12 mouse cellular contexts compared by ENCODE assay signal in genomic region chr1:135590776-135591175, GRCm38 (mm10). TPM values are rescaled to one million over a fixed set of nuclear protein-coding genes. Genes with fewer than 3 reads are reported as not detected.
DNase-seq lines count a peak whose midpoint lies in the region; ATAC-seq and TF ChIP-seq lines count a peak whose summit lies in the region.
"Had no signal": no experiment of that assay in that cellular context is flagged by ENCODE, and none has a peak within 500 bp of the region (broad histone marks: within the 10 kb centered on the region; RNA-seq: fewer than 3 reads in every experiment).

No protein-coding gene starts in this region.

- H3K9me3 ChIP-seq in kidney, embryonic 14.5 days (ENCODE audit: control insufficient read depth, low read length) = no peaks in the 10 kb centered on the region
- H3K9me3 ChIP-seq: hindbrain, embryonic 12.5 days had no signal

- no peak for TF ChIP-seq CTCF in gastrocnemius, adult 2 months (IDR thresholded peaks at IDR 0.05)

- intact Hi-C loops in gastrocnemius, adult 2 months (cut with DNase I) = no loop called here
- intact Hi-C loops in heart, postnatal 14 days (cut with DNase I) = loop anchor here (5.0 kb wide), 1 partner anchor 42 kb away; no protein-coding TSS in a partner anchor

- no peak overlapping the region for H3K9ac ChIP-seq in kidney, embryonic 14.5 days (ENCODE audit: low read depth, low read length)
- H3K9ac ChIP-seq: hindbrain, embryonic 12.5 days had no signal

- peak; percentile 17 for DNase-seq in kidney, adult 9 months
- DNase-seq in gastrocnemius, adult 2 months = peak; percentile 78
- DNase-seq in heart, postnatal 14 days = peak; percentile 71 to 76
- DNase-seq in lung, postnatal 4 days = peak; percentile 34 to 76
- no peak for DNase-seq in frontal cortex, postnatal 14 days (ENCODE audit: low spot score in 2 of 2)
- no peak for DNase-seq in cerebellum, adult 11 months
- DNase-seq: adrenal gland, postnatal 14 days; layer of hippocampus, postnatal 36 days; liver; thymus, adult 18-20 months had no signal

- no peak overlapping the region for H3K4me2 ChIP-seq in kidney, embryonic 14.5 days (replicated peaks; ENCODE audit: low read depth, low read length)
- H3K4me2 ChIP-seq: hindbrain, embryonic 12.5 days had no signal

- H3K4me1 ChIP-seq in kidney, embryonic 14.5 days (ENCODE audit: control insufficient read depth, insufficient read depth, low read length) = peaks cover 2% of the 10 kb centered on the region; the same call in 1 of the 2 replicates

- H3K27me3 ChIP-seq in kidney, embryonic 14.5 days (ENCODE audit: control insufficient read depth, insufficient read depth, low read length) = no peaks in the 10 kb centered on the region
- H3K27me3 ChIP-seq: hindbrain, embryonic 12.5 days had no signal

- no peaks in the 10 kb centered on the region for H3K36me3 ChIP-seq in kidney, embryonic 14.5 days (ENCODE audit: control insufficient read depth, insufficient read depth, low read length)
- H3K36me3 ChIP-seq: hindbrain, embryonic 12.5 days had no signal

- WGBS in kidney, embryonic 14.5 days = 63% methylated on average over 9 of the region's 9 CpGs

- H3K27ac ChIP-seq in kidney, embryonic 14.5 days (ENCODE audit: low read depth, low read length) = no peak overlapping the region
- H3K27ac ChIP-seq in gastrocnemius, adult 2 months = peak overlapping the region; percentile 40; the same call in 1 of the 2 replicates
- H3K27ac ChIP-seq: hindbrain, embryonic 12.5 days had no signal

- no peak for ATAC-seq in kidney, embryonic 14.5 days (ENCODE audit: low FRiP score, low TSS enrichment)

- H3K4me3 ChIP-seq in kidney, embryonic 14.5 days (ENCODE audit: low read length) = no peak overlapping the region
- H3K4me3 ChIP-seq in gastrocnemius, adult 2 months = no peak overlapping the region
- H3K4me3 ChIP-seq: hindbrain, embryonic 12.5 days had no signal

RNA-seq across cellular contexts. Expression of gene Nav1, which starts 16.3 kb away (rescaled TPM):
- polyA plus RNA-seq in kidney, embryonic 14.5 days (2014; fragmentation: Nextera tagmentation; extraction: Ambion mirVana) = 12.1 and 23.7 TPM in 2 replicates
- total RNA-seq in gastrocnemius, adult 2 months (2021) = 10 to 100 TPM in 1 of 2 experiments, 1 to 10 TPM in 1; 9.7 to 11.5 TPM
- total RNA-seq in heart, postnatal 14 days (2021) = 10 to 100 TPM; 25.9 to 34.5 TPM

Comparison
In these comparisons a context has a peak if more than half of its experiments do, and no peak if none do; other contexts are left out.
1. DNase-seq: peak in kidney, adult 9 months (single experiment), gastrocnemius, adult 2 months (single experiment), heart, postnatal 14 days (2 of 2) and lung, postnatal 4 days (2 of 2); none in frontal cortex, postnatal 14 days (0 of 2) and cerebellum, adult 11 months (single experiment).